Mouse (Mus musculus) MEL (cell line): ENCODE measurements around the gene Acad10. TPM values are rescaled to one million over a fixed set of nuclear protein-coding genes. Genes with fewer than 3 reads are reported as not detected.

Experiments
- DNase-seq: peaks from one replicate; pipeline ENCODE4 v3.0.0; 2011; ENCODE audit warnings: low read depth, low spot score
- H3K27ac ChIP-seq: 2 replicates; pipeline ENCODE4 v1.5.1; 2012; ENCODE audit warnings: low read depth, mild to moderate bottlenecking, control low read depth, low read length, moderate library complexity; ENCODE audit not compliant: control insufficient read depth
- H3K27me3 ChIP-seq, 2 experiments: fragments of 150-350 bp in 1 of 2; sonication (generic) in 1 of 2; 2 replicates each; pipeline ENCODE4 v1.6.1; 2012; ENCODE audit warnings: low read length in 2 of 2, mild to moderate bottlenecking in 2 of 2, improper control_type of control experiment in 1 of 2, moderate library complexity in 1 of 2; ENCODE audit not compliant: insufficient read depth in 2 of 2, control insufficient read depth in 1 of 2
- H3K36me3 ChIP-seq, 2 experiments: 2 replicates each; pipeline ENCODE4 v1.6.1; 2012 to 2014; ENCODE audit warnings: low read length in 2 of 2, improper control_type of control experiment in 1 of 2, inconsistent platforms in 1 of 2, mild to moderate bottlenecking in 1 of 2; ENCODE audit not compliant: insufficient read depth in 2 of 2, control insufficient read depth in 1 of 2
- H3K4me1 ChIP-seq, 2 experiments: fragments of 150-350 bp in 1 of 2; sonication (generic) in 1 of 2; 2 replicates each; pipeline ENCODE4 v1.6.1; 2012; ENCODE audit warnings: low read length in 2 of 2, improper control_type of control experiment in 1 of 2, mild to moderate bottlenecking in 1 of 2; ENCODE audit not compliant: insufficient read depth in 2 of 2, control insufficient read depth in 1 of 2
- H3K4me3 ChIP-seq, 2 experiments: fragments of 150-350 bp in 1 of 2; sonication (generic) in 1 of 2; 2 replicates each; pipeline ENCODE4 v1.5.1; 2012; ENCODE audit warnings: low read depth in 2 of 2, low read length in 2 of 2, mild to moderate bottlenecking in 2 of 2, moderate library complexity in 2 of 2, control low read depth in 1 of 2, improper control_type of control experiment in 1 of 2; ENCODE audit not compliant: control insufficient read depth in 1 of 2, insufficient read depth in 1 of 2
- H3K79me2 ChIP-seq: 2 replicates; pipeline ENCODE4 v1.6.1; 2012; ENCODE audit warnings: mild to moderate bottlenecking, low read length, moderate library complexity; ENCODE audit not compliant: control insufficient read depth, poor library complexity, insufficient read depth
- H3K9ac ChIP-seq: 2 replicates; pipeline ENCODE4 v1.6.1; 2012; ENCODE audit warnings: low read depth, mild to moderate bottlenecking, control low read depth, low read length, moderate library complexity; ENCODE audit not compliant: control insufficient read depth, poor library complexity, severe bottlenecking
- H3K9me3 ChIP-seq: fragments of 150-350 bp; sonication (generic); replicated peaks from 2 replicates; pipeline ENCODE4 v1.6.1; 2012; ENCODE audit warnings: mild to moderate bottlenecking, low read length, improper control_type of control experiment, moderate library complexity; ENCODE audit not compliant: insufficient read depth
- CHD1 ChIP-seq: IDR thresholded peaks from 2 replicates; pipeline ENCODE4 v1.6.1; 2012; ENCODE audit warnings: low read depth, mild to moderate bottlenecking, inconsistent platforms, low read length, improper control_type of control experiment
- CHD2 ChIP-seq: IDR thresholded peaks from 2 replicates; pipeline ENCODE4 v1.6.1; 2011; ENCODE audit warnings: low read length, improper control_type of control experiment
- CTCF ChIP-seq, 3 experiments: IDR thresholded peaks in 2 of 3; conservative IDR thresholded peaks in 1 of 3; 2 replicates each; pipeline ENCODE4 v1.5.1; 2011 to 2012; ENCODE audit warnings: low read length in 3 of 3, low read depth in 2 of 3, mild to moderate bottlenecking in 2 of 3, improper control_type of control experiment in 1 of 3, inconsistent platforms in 1 of 3, mixed read lengths in 1 of 3, moderate library complexity in 1 of 3; ENCODE audit not compliant: control insufficient read depth in 1 of 3, insufficient read depth in 1 of 3, poor library complexity in 1 of 3, severe bottlenecking in 1 of 3
- EP300 ChIP-seq, 2 experiments: IDR thresholded peaks; 2 replicates each; pipeline ENCODE4 v1.6.1; 2011; ENCODE audit warnings: improper control_type of control experiment in 2 of 2, low read length in 2 of 2, low read depth in 1 of 2, mild to moderate bottlenecking in 1 of 2
- ETS1 ChIP-seq: IDR thresholded peaks from 2 replicates; pipeline ENCODE4 v1.6.1; 2012; ENCODE audit warnings: low read depth, mild to moderate bottlenecking, inconsistent platforms, low read length, improper control_type of control experiment, moderate library complexity
- GATA1 ChIP-seq: IDR thresholded peaks from 2 replicates; pipeline ENCODE4 v1.6.1; 2011; ENCODE audit warnings: low read depth, low read length, improper control_type of control experiment
- HCFC1 ChIP-seq: IDR thresholded peaks from 2 replicates; pipeline ENCODE4 v1.6.1; 2012; ENCODE audit warnings: low read depth, mild to moderate bottlenecking, inconsistent platforms, low read length, improper control_type of control experiment, moderate library complexity
- JUND ChIP-seq: IDR thresholded peaks from 2 replicates; pipeline ENCODE4 v1.6.1; 2011; ENCODE audit warnings: low read depth, mild to moderate bottlenecking, improper control_type of control experiment, low read length
- KAT2A ChIP-seq: conservative IDR thresholded peaks from 2 replicates; pipeline ENCODE4 v1.6.1; 2012; ENCODE audit warnings: low read depth, low read length, improper control_type of control experiment, inconsistent platforms
- MAFK ChIP-seq: IDR thresholded peaks from 2 replicates; pipeline ENCODE4 v1.6.1; 2011; ENCODE audit warnings: low read depth, mild to moderate bottlenecking, low read length, improper control_type of control experiment, borderline replicate concordance
- MAX ChIP-seq: IDR thresholded peaks from 2 replicates; pipeline ENCODE4 v1.6.1; 2011; ENCODE audit warnings: low read length, improper control_type of control experiment
- MAZ ChIP-seq: IDR thresholded peaks from 2 replicates; pipeline ENCODE4 v1.6.1; 2012; ENCODE audit warnings: low read depth, mild to moderate bottlenecking, inconsistent platforms, low read length, improper control_type of control experiment
- MXI1 ChIP-seq: IDR thresholded peaks from 2 replicates; pipeline ENCODE4 v1.6.1; 2011; ENCODE audit warnings: mild to moderate bottlenecking, low read depth, low read length, improper control_type of control experiment
- MYB ChIP-seq: IDR thresholded peaks from 2 replicates; pipeline ENCODE4 v1.6.1; 2011; ENCODE audit warnings: mild to moderate bottlenecking, low read depth, low read length, improper control_type of control experiment
- MYC ChIP-seq: IDR thresholded peaks from 2 replicates; pipeline ENCODE4 v1.6.1; 2011; ENCODE audit warnings: low read depth, mild to moderate bottlenecking, low read length, improper control_type of control experiment, moderate library complexity
- NELFE ChIP-seq: IDR thresholded peaks from 2 replicates; pipeline ENCODE4 v1.6.1; 2011; ENCODE audit warnings: low read depth, low read length, improper control_type of control experiment
- NRF1 ChIP-seq: IDR thresholded peaks from 2 replicates; pipeline ENCODE4 v1.6.1; 2014; ENCODE audit warnings: low read depth, mild to moderate bottlenecking, inconsistent platforms, low read length, improper control_type of control experiment, moderate library complexity; ENCODE audit not compliant: poor library complexity, insufficient read depth, severe bottlenecking
- POLR2AphosphoS2 ChIP-seq: IDR thresholded peaks from 2 replicates; pipeline ENCODE4 v1.6.1; 2011; ENCODE audit warnings: low read length, improper control_type of control experiment
- RCOR1 ChIP-seq: IDR thresholded peaks from 2 replicates; pipeline ENCODE4 v1.6.1; 2012; ENCODE audit warnings: low read depth, mild to moderate bottlenecking, inconsistent platforms, low read length, improper control_type of control experiment
- SIN3A ChIP-seq: IDR thresholded peaks from 2 replicates; pipeline ENCODE4 v1.6.1; 2012; ENCODE audit warnings: low read length, improper control_type of control experiment, inconsistent platforms
- TAL1 ChIP-seq: IDR thresholded peaks from 2 replicates; pipeline ENCODE4 v1.6.1; 2012; ENCODE audit warnings: mild to moderate bottlenecking, inconsistent platforms, low read length, moderate library complexity, mixed read lengths
- USF1 ChIP-seq: IDR thresholded peaks from 2 replicates; pipeline ENCODE4 v1.6.1; 2014; ENCODE audit warnings: low read depth, mild to moderate bottlenecking, inconsistent platforms, low read length, improper control_type of control experiment, moderate library complexity
- USF2 ChIP-seq, 2 experiments: IDR thresholded peaks; 2 replicates each; pipeline ENCODE4 v1.6.1; 2011 to 2012; ENCODE audit warnings: improper control_type of control experiment in 2 of 2, low read length in 2 of 2, borderline replicate concordance in 1 of 2, inconsistent platforms in 1 of 2, low read depth in 1 of 2, mild to moderate bottlenecking in 1 of 2; ENCODE audit not compliant: insufficient read depth in 1 of 2
- ZKSCAN1 ChIP-seq: IDR thresholded peaks from 2 replicates; pipeline ENCODE4 v1.6.1; 2012; ENCODE audit warnings: low read depth, mild to moderate bottlenecking, inconsistent platforms, low read length, improper control_type of control experiment, moderate library complexity
- ZNF384 ChIP-seq: IDR thresholded peaks from 2 replicates; pipeline ENCODE4 v1.6.1; 2012; ENCODE audit warnings: low read depth, mild to moderate bottlenecking, inconsistent platforms, low read length, improper control_type of control experiment
- polyA plus RNA-seq, 2 experiments: library from polyadenylated mRNA; stranded (reverse) in 1 of 2; unstranded in 1 of 2; fragments of >175 nt in 1 of 2; fragments of >200 nt in 1 of 2; gene quantifications; 2 replicates each; pipeline versions ENCODE4 v1.2.1 to v1.2.4; 2012; ENCODE audit warnings: low replicate concordance in 2 of 2, low read depth in 1 of 2; ENCODE audit not compliant: insufficient read length in 2 of 2, insufficient read depth in 1 of 2, missing spikeins in 1 of 2
- total RNA-seq: library from RNA; depleted of rRNA; stranded (reverse); fragments of 300-350 nt; gene quantifications from 2 replicates; pipeline ENCODE4 v1.2.3, GENCODE M21; 2012

The Acad10 gene
- total and polyA plus RNA-seq, 3 experiments: 4.4 to 5.9 TPM; not detected in 1

- H3K9me3 ChIP-seq: no peaks in the 10 kb centered on the region
- peak overlapping the region; percentile 64 for H3K27ac ChIP-seq
- no peak overlapping the region for H3K4me3 ChIP-seq
- peak; percentile 73 for DNase-seq
- H3K4me1 ChIP-seq: peaks cover 19 to 35% of the 10 kb centered on the region in 2 experiments
- H3K79me2 ChIP-seq: peaks cover 9% of the 10 kb centered on the region
- peak overlapping the region; percentile 38 for H3K9ac ChIP-seq
- no peaks in the 10 kb centered on the region for H3K27me3 ChIP-seq
- TF ChIP-seq TAL1 (no peak), EP300 (IDR thresholded peaks at IDR 0.05; ENCODE audit: low read depth in 1 of 2, low read length in 2 of 2) (peak; percentile 23 to 34; a peak in 1 of 4 replicates), ETS1 (peak; percentile 67), MXI1 (peak; percentile 82), HCFC1 (no peak; the same call in 1 of the 2 replicates), MYC (peak; percentile 68), ZNF384 (no peak), SIN3A (peak; percentile 67), NELFE (0 out of 2 replicates have a peak, but pooled peaks have one; percentile 35), ZKSCAN1 (no peak), CTCF (IDR thresholded peaks at IDR 0.05 in 2 of 3, conservative IDR thresholded peaks at IDR 0.05 in 1 of 3; ENCODE audit: control insufficient read depth in 1 of 3, insufficient read depth in 1 of 3, low read depth in 2 of 3, low read length in 3 of 3, poor library complexity in 1 of 3, severe bottlenecking in 1 of 3) (no peak), USF1 (peak; percentile 91), MAFK (no peak), MYB (no peak), MAX (peak; percentile 78), USF2 (IDR thresholded peaks at IDR 0.05; ENCODE audit: borderline replicate concordance in 1 of 2, insufficient read depth in 1 of 2, low read depth in 1 of 2, low read length in 2 of 2) (peak in 1 of 2 experiments; percentile 62; a peak in 1 of 4 replicates), GATA1 (peak; percentile 69), MAZ (0 out of 2 replicates have a peak, but pooled peaks have one; percentile 17), JUND (no peak), POLR2AphosphoS2 (no peak), CHD2 (no peak), RCOR1 (peak; percentile 46; the same call in 1 of the 2 replicates), NRF1 (0 out of 2 replicates have a peak, but pooled peaks have one; percentile 5), CHD1 (no peak), KAT2A (no peak)
- H3K36me3 ChIP-seq: peaks cover 0 to 36% of the 10 kb centered on the region in 2 experiments; a peak in 2 of 4 replicates
These were observed 63.0 kb downstream of the Acad10 start for GRCm38 (mm10) chr5:121597332-121597731.
